Mouse (Mus musculus) kidney, postnatal 14 days (tissue): ENCODE measurements around the gene Dedd.

Experiments used
- DNase-seq: peaks from one replicate; pipeline ENCODE4 v3.0.0; 2022; ENCODE audit warnings: mixed read lengths

The Dedd gene

DNA sequence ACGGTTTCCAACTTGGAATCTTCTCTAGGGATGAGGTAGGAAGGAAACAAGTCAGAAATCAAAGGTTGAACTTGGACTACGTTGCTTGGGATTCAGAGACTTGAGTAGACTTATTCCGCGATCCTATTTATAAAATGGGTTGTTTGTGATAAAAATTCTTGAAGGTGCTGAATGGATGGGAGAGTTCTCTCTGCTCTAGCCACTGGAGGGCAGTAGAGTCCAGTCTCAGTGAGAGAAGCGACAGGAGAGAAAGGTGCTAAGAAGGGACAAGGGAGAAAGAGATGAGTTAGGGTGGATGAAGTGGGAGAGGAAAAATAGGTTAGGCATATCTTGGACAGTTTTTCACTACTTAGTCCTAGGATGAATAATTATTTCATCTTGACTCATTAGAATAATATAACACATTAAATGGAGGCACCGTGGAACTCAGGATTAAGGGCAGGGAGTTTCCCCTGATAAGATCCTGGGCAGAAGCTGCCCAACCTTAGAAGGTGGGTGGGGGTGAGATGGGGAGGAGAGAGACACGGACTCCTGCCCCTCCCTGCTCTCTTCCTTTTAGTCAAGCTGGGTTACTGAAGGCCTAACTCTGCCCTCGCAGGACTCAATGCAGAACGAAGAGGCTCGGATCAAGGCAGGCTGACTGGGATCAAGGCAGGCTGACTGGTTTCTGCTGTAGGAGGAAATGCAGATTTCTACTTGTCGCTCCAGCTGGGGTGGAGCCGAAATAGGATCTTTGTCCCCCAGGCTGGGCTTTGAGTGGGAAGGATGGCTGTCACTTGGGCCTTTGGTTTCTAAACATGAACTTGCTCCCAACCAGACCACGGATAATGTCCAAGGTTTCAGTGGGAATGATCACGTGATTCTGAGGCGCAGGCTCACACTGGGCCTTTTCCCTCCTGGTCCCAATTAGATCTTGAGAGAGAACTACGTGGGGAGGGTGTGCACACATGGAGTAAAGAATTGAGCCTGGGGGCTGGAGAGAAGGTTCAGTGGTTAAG lies 32.5 kb downstream of the Dedd start:
- peak; percentile 74 for DNase-seq

- DNase-seq = no peak
Observed at GRCm38 (mm10) chr1:171365934-171366333, 37.0 kb downstream of the Dedd start.

- DNase-seq = peak; percentile 58
Observed at GRCm38 (mm10) chr1:171369845-171370556, 41.1 kb downstream of the Dedd start, which contains the start of gene Nectin4. Gene Nectin4 (plus strand): TSS chr1:171370099.

- DNase-seq = no peak
Observed at GRCm38 (mm10) chr1:171372880-171373279, 43.9 kb downstream of the Dedd start.

DNA sequence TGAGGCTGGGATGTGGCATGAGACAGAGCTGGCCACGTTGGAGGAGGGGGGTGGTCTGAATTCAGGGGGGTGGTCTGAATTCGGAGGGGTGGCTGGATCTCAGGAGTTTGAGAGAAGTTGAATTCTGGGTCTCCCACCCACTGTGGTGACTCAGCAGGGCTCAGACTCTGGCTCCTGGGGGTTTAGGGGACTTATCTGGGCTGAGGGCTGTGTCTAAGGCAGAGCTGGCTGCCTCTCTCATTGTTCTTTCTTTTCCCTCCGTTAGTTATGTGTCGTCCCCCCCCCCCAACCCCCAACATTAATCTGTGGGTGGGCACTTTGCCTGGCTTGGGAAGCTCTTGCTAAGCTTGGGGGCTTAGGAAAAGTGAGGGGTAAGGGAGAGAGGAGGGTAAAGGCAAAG lies 45.0 kb downstream of the Dedd start:
- DNase-seq = no peak

DNA sequence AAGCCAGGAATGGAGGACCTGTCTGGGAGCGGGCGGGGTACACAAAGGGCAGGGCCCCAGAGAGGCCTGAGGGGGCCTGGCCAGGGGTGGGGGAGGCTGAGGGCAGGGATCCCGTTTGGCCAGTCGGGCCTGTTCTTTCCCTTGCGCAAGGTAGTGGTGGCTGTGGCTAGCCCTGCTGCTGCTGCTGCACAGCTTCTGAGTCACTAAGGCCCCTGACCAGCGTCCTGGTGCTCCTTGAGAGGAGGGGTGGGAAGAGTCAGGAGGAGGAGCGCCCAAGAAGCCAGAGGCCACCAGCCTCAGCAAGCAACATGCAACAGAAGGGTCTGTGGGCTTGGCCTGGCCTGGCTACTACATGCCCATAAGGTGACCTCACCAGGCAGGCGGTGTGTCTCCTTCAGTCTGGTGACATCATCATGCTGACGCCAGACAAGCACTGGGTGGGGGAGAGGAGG lies 46.7 kb downstream of the Dedd start:
- no peak for DNase-seq

DNA sequence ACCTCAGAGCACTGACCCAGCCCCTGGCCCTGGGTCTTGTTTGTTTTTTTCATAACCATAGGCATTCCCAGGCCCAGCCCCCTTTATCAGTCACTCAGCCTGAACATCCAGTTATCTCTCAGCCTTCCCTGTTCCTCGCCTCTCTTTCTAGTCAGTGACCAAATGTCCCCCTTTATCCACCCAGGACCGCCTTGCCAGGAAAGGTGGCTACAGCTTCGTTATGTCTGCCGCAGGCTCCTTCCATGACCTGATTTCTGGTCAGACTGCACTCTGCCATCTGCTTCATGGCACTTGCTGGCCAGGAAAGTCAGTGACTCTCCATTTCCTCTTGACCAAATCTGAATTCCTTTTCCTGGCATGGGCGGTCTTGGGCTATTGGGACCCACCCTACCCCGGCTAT lies 49.4 kb downstream of the Dedd start:
- no peak for DNase-seq

DNA sequence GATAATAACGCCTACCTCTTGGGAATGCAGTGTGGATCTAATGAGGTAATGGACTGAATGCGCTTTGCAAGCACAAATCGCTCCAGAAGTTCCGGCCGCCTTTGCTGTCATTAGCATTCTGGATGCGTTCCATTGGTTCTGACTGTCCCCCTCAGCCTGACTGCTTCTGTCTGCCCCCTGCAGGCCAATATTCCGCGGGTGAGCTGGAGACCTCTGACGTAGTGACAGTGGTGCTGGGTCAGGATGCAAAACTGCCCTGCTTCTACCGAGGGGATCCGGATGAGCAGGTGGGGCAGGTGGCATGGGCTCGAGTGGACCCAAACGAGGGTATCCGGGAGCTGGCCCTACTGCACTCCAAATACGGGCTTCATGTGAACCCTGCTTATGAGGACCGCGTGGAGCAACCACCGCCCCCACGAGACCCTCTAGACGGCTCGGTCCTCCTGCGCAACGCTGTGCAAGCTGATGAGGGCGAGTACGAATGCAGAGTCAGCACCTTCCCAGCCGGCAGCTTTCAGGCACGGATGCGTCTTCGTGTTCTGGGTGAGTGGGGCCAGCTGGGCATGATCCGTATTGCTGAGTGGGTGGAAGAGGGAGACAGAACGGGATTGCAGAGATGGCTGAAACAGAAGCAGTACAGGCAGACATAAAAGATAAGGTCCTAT lies 51.1 kb downstream of the Dedd start:
- DNase-seq = peak; percentile 81

DNA sequence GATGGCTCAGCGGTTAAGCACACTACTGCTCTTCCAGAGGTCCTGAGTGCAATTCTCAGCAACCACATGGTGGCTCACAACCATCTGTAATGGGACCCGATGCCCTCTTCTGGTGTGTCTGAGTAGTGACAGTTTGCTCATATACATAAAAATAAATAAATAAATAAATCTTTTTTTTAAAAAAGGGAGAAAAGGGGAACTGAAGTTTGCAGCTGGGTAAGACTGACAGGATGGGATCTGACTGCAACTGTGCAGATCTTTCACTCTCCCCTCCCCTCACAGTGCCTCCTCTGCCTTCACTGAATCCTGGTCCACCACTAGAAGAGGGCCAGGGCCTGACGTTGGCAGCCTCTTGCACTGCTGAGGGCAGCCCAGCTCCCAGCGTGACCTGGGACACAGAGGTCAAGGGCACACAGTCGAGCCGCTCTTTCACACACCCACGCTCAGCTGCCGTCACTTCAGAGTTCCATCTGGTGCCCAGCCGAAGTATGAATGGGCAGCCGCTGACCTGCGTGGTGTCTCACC lies 53.2 kb downstream of the Dedd start:
- no peak for DNase-seq

DNA sequence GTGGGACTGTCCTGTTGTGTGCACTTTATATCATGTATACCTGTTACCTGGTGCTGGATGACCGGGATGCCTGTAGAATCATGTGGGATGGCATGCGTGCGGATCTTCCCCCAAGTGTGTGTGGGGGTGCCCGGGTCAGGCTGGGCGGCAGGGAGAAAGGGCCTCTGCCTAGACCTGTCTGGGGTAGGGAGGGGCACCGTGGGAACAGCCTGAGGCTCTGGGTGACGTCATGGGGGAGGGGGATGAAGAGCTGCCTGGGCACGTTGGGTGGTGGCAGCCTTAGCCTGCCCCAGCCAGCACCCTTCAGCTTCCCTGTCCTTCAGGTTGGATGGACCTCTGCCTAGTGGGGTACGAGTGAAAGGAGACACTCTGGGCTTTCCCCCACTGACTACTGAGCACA lies 55.4 kb downstream of the Dedd start:
- no peak for DNase-seq

- no peak for DNase-seq
Observed at GRCm38 (mm10) chr1:171385171-171385570, 56.2 kb downstream of the Dedd start.

DNA sequence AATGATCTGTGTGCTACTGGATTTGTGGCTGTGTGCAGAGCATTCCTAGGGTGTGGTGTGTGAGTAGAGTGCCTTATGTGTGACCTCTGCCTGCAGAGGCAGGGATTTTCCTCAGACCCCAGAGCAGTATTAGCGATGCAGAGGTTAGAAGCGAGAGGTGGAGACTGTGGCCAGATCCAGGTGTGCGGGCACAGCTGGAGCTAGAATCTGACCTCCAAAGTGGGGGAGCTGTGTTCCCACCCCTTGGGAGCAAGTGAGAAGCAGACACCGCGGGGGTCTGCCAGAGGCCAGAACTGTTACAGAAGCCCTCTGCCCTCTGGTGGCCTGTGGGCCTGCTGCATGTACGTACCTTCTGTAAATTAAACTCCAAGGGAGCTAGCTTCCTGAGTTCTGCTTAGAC lies 58.2 kb downstream of the Dedd start:
- DNase-seq = no peak

- DNase-seq = peak; percentile 13
Observed at GRCm38 (mm10) chr1:171388376-171389102, 59.6 kb downstream of the Dedd start, which contains the start of gene Arhgap30. Gene Arhgap30 (plus strand): TSS chr1:171388954.

GRCm38 (mm10) chr1:171390101-171390500 lies 61.2 kb downstream of the Dedd start:
- no peak for DNase-seq
